Mouse (Mus musculus) stomach, embryonic 16.5 days (tissue): ENCODE data around the gene Brpf1. TPM values are rescaled to one million over a fixed set of nuclear protein-coding genes. Genes with fewer than 3 reads are reported as not detected.
A peak's percentile ranks its signal among the peaks of the same experiment; 100 is the strongest.
"Not testable (repeated sequence)": the region's sequence is repeated elsewhere in the genome, so short reads cannot be mapped to it uniquely, and the experiment has no call there.

Experiments
- ATAC-seq: fragments of 200-750 bp; cut with Nextera tagmentation; 2 replicates; pipeline ENCODE4 v1.8.0; 2017; ENCODE audit warnings: moderate number of reproducible peaks, moderate TSS enrichment; ENCODE audit not compliant: insufficient read depth, low FRiP score
- H3K27ac ChIP-seq: fragments of 300-500 bp; sonication (generic); 2 replicates; pipeline ENCODE4 v1.5.1; 2014; ENCODE audit warnings: low read length
- H3K27me3 ChIP-seq: fragments of 300-500 bp; sonication (generic); 2 replicates; pipeline ENCODE4 v1.6.1; 2014; ENCODE audit warnings: low read length, control low read depth, mixed read lengths; ENCODE audit not compliant: control insufficient read depth, insufficient read depth
- H3K36me3 ChIP-seq: fragments of 300-500 bp; sonication (generic); 2 replicates; pipeline ENCODE4 v1.6.1; 2014; ENCODE audit warnings: low read length; ENCODE audit not compliant: control insufficient read depth, insufficient read depth
- H3K4me1 ChIP-seq: fragments of 300-500 bp; sonication (generic); 2 replicates; pipeline ENCODE4 v1.6.1; 2014; ENCODE audit warnings: low read length, control low read depth, mixed read lengths; ENCODE audit not compliant: control insufficient read depth, insufficient read depth
- H3K4me2 ChIP-seq: fragments of 300-500 bp; sonication (generic); 2 replicates; pipeline ENCODE4 v1.6.1; 2014; ENCODE audit warnings: low read depth, low read length, mixed read lengths
- H3K4me3 ChIP-seq: fragments of 300-500 bp; sonication (generic); replicated peaks from 2 replicates; pipeline ENCODE4 v1.5.1; 2014; ENCODE audit warnings: mild to moderate bottlenecking, low read length
- H3K9ac ChIP-seq: fragments of 300-500 bp; sonication (generic); 2 replicates; pipeline ENCODE4 v1.6.1; 2014; ENCODE audit warnings: low read length
- H3K9me3 ChIP-seq: fragments of 300-500 bp; sonication (generic); replicated peaks from 2 replicates; pipeline ENCODE4 v1.6.1; 2016; ENCODE audit warnings: low read length, control low read depth; ENCODE audit not compliant: control insufficient read depth
- WGBS: fragments of 180-500 bp; shearing (Covaris S2); extraction: QIAGEN DNeasy Blood & Tissue Kit; methylation state at CpG from one replicate; pipeline ENCODE4 v1.1.7; 2014; 5-methylcytosine and 5-hydroxymethylcytosine counted together
- polyA plus RNA-seq: library from polyadenylated mRNA; unstranded; fragments of >200 nt; fragmentation: Nextera tagmentation; extraction: Ambion mirVana; gene quantifications from 2 replicates; pipeline ENCODE4 v1.2.1, GENCODE M21; 2015

Brpf1 gene
- polyA plus RNA-seq, 1 experiment from 2014 or later, result 13.6 TPM

- H3K4me3 ChIP-seq, result no peak overlapping the region
- no peak overlapping the region for H3K4me2 ChIP-seq
- H3K27me3 ChIP-seq, result no peaks in the 10 kb centered on the region
- no peaks in the 10 kb centered on the region for H3K9me3 ChIP-seq
- peaks cover 8% of the 10 kb centered on the region; the same call in 1 of the 2 replicates for H3K4me1 ChIP-seq
- no peak overlapping the region for H3K9ac ChIP-seq
- H3K27ac ChIP-seq, result no peak overlapping the region
- no peak for ATAC-seq
- peaks cover 3% of the 10 kb centered on the region for H3K36me3 ChIP-seq
- 73% methylated on average over 1 of the region's 1 CpGs for WGBS
Observed at GRCm38 (mm10) chr6:113329396-113329795, 22.5 kb downstream of the Brpf1 start.

- no peak overlapping the region for H3K9ac ChIP-seq
- H3K9me3 ChIP-seq, result no peaks in the 10 kb centered on the region
- H3K4me3 ChIP-seq, result no peak overlapping the region
- ATAC-seq, result no peak
- no peaks in the 10 kb centered on the region for H3K27me3 ChIP-seq
- peaks cover 3% of the 10 kb centered on the region for H3K36me3 ChIP-seq
- H3K4me1 ChIP-seq, result peaks cover 8% of the 10 kb centered on the region; the same call in 1 of the 2 replicates
- 40% methylated on average over 2 of the region's 2 CpGs for WGBS
- no peak overlapping the region for H3K4me2 ChIP-seq
- no peak overlapping the region for H3K27ac ChIP-seq
Observed at GRCm38 (mm10) chr6:113330547-113330946, 23.6 kb downstream of the Brpf1 start.

- H3K9me3 ChIP-seq, result no peaks in the 10 kb centered on the region
- no peak overlapping the region for H3K9ac ChIP-seq
- 86% methylated on average over 11 of the region's 11 CpGs for WGBS
- H3K4me3 ChIP-seq, result no peak overlapping the region
- no peaks in the 10 kb centered on the region for H3K27me3 ChIP-seq
- H3K4me2 ChIP-seq, result no peak overlapping the region
- peaks cover 8% of the 10 kb centered on the region; the same call in 1 of the 2 replicates for H3K4me1 ChIP-seq
- no peak for ATAC-seq
- H3K36me3 ChIP-seq, result peaks cover 9% of the 10 kb centered on the region
- H3K27ac ChIP-seq, result no peak overlapping the region
Observed at GRCm38 (mm10) chr6:113331721-113332120, 24.8 kb downstream of the Brpf1 start.

- not testable (repeated sequence) for H3K4me2 ChIP-seq, H3K4me3 ChIP-seq, ATAC-seq, H3K9me3 ChIP-seq, H3K27me3 ChIP-seq, H3K4me1 ChIP-seq, H3K9ac ChIP-seq, H3K36me3 ChIP-seq
- 71% methylated on average over 6 of the region's 6 CpGs for WGBS
- peak overlapping the region; percentile 58; the same call in 1 of the 2 replicates for H3K27ac ChIP-seq
Observed at GRCm38 (mm10) chr6:113332734-113333133, 25.8 kb downstream of the Brpf1 start.

GRCm38 (mm10) chr6:113333137-113333950 lies 26.4 kb downstream of the Brpf1 start:
- peak overlapping the region; percentile 58 for H3K27ac ChIP-seq
- H3K9ac ChIP-seq, result no peak overlapping the region
- peaks cover 5% of the 10 kb centered on the region; the same call in 1 of the 2 replicates for H3K4me1 ChIP-seq
- no peaks in the 10 kb centered on the region for H3K9me3 ChIP-seq
- 55% methylated on average over 14 of the region's 14 CpGs for WGBS
- no peak overlapping the region for H3K4me3 ChIP-seq
- peaks cover 9% of the 10 kb centered on the region for H3K36me3 ChIP-seq
- no peaks in the 10 kb centered on the region for H3K27me3 ChIP-seq
- H3K4me2 ChIP-seq, result no peak overlapping the region
- ATAC-seq, result peak; percentile 80

- no peak for ATAC-seq
- WGBS, result 66% methylated on average over 6 of the region's 6 CpGs
- no peak overlapping the region for H3K9ac ChIP-seq
- no peak overlapping the region for H3K27ac ChIP-seq
- H3K9me3 ChIP-seq, result no peaks in the 10 kb centered on the region
- H3K4me2 ChIP-seq, result no peak overlapping the region
- H3K4me3 ChIP-seq, result no peak overlapping the region
- H3K27me3 ChIP-seq, result no peaks in the 10 kb centered on the region
- peaks cover 5% of the 10 kb centered on the region; the same call in 1 of the 2 replicates for H3K4me1 ChIP-seq
- peaks cover 12% of the 10 kb centered on the region for H3K36me3 ChIP-seq
Observed at GRCm38 (mm10) chr6:113334216-113334615, 27.3 kb downstream of the Brpf1 start.

GRCm38 (mm10) chr6:113336852-113337620 lies 30.1 kb downstream of the Brpf1 start:
- 54% methylated on average over 8 of the region's 8 CpGs for WGBS

GRCm38 (mm10) chr6:113341574-113341973 lies 34.6 kb downstream of the Brpf1 start:
- Histone ChIP-seq H3K4me1 (peaks cover 24% of the 10 kb centered on the region), H3K4me2 (peak overlapping the region; percentile 60; the same call in 1 of the 2 replicates), H3K9me3 (no peaks in the 10 kb centered on the region), H3K27ac (no peak overlapping the region; the same call in 1 of the 2 replicates), H3K4me3 (no peak overlapping the region), H3K27me3 (no peaks in the 10 kb centered on the region), H3K9ac (no peak overlapping the region; the same call in 1 of the 2 replicates), H3K36me3 (peaks cover 4% of the 10 kb centered on the region; the same call in 1 of the 2 replicates)
- no peak for ATAC-seq
- 77% methylated on average over 6 of the region's 6 CpGs for WGBS

More at GRCm38 (mm10) chr6:113336852-113337620, 30.1 kb downstream of the Brpf1 start:
- H3K4me2 ChIP-seq, result no peak overlapping the region
- H3K9me3 ChIP-seq, result no peaks in the 10 kb centered on the region
- no peak overlapping the region for H3K27ac ChIP-seq
- peaks cover 10% of the 10 kb centered on the region; the same call in 1 of the 2 replicates for H3K4me1 ChIP-seq
- H3K9ac ChIP-seq, result no peak overlapping the region
- H3K36me3 ChIP-seq, result peaks cover 9% of the 10 kb centered on the region
- no peak overlapping the region for H3K4me3 ChIP-seq
- ATAC-seq, result no peak
- no peaks in the 10 kb centered on the region for H3K27me3 ChIP-seq

GRCm38 (mm10) chr6:113342297-113342696 lies 35.4 kb downstream of the Brpf1 start:
- ATAC-seq, result no peak
- peak overlapping the region; percentile 88; the same call in 1 of the 2 replicates for H3K9ac ChIP-seq
- H3K9me3 ChIP-seq, result no peaks in the 10 kb centered on the region
- peaks cover 4% of the 10 kb centered on the region; the same call in 1 of the 2 replicates for H3K36me3 ChIP-seq
- H3K27me3 ChIP-seq, result no peaks in the 10 kb centered on the region
- peak overlapping the region; percentile 66 for H3K4me3 ChIP-seq
- peak overlapping the region; percentile 60 for H3K4me2 ChIP-seq
- 33% methylated on average over 4 of the region's 7 CpGs for WGBS
- peak overlapping the region; percentile 31; the same call in 1 of the 2 replicates for H3K27ac ChIP-seq
- peaks cover 24% of the 10 kb centered on the region for H3K4me1 ChIP-seq
